Mouse (Mus musculus) spleen, adult 2 months (tissue): ENCODE data around the gene Gm49337.

Experiments
- CTCF ChIP-seq: fragments of 200-500 bp; IDR thresholded peaks from 2 replicates; pipeline ENCODE4 v1.5.1; 2011; ENCODE audit warnings: mild to moderate bottlenecking, inconsistent platforms; ENCODE audit not compliant: insufficient read depth, insufficient read length, insufficient replicate concordance; ENCODE audit errors: extremely low read depth
- POLR2A ChIP-seq: fragments of 200-500 bp; IDR thresholded peaks from 2 replicates; pipeline ENCODE4 v1.6.1; 2011; ENCODE audit warnings: low read depth, low read length, inconsistent platforms

GRCm38 (mm10) chr4:116244240-116244639 lies 71.1 kb downstream of the Gm49337 start:
- TF ChIP-seq CTCF: no peak
- no peak for TF ChIP-seq POLR2A
